ENCODE assay signal across 10 mouse cellular contexts in the genomic region with DNA sequence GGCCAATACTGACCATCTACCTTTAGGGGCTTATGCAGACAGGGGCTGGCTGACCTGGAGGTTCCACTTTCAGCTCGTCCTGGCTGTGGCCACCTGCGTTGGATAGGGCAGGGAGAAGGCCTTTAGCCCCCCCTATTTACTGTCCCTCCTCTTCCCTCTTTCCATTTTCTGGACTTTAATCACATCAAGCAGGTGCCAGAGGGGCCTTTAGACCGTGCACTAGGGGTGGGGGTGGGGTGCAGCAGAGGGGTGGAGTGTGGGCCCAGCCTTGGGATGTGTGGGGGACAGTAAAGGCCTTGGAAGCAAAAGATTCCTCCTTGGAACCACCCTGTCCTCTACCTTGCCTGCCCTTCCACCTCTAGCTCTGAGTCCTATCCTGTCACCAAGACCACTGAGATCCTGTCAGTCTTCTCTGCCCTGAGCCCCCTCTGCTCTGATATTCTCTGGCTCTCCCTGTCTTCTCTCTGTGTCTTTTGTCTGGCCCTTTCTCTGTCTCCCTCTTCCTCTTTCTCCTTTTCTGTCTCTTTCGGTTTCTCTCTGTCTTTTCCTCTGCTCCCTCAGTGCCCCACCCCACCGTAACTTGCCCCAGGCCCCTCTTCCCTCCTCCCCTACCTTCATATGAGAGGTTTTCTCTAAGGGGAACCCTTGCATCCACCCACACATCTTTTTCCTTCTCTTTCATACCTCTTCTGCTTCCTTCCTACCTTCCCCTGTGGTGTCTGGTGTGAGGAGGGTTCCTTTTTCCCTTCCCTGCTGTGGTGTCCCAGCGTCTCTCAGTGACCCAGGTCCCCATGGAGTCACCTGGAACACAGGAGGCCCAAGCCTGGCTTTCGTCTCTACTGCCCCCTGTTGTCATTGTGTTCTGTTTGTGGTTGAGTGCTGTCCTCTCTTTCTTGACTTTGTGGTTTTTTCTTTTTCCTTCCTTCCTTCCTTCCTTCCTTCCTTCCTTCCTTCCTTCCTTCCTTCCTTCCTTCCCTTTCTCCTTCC. TPM values are rescaled to one million over a fixed set of nuclear protein-coding genes. Genes with fewer than 3 reads are reported as not detected.
DNase-seq lines count a peak whose midpoint lies in the region; ATAC-seq lines count a peak whose summit lies in the region.
"Had no signal": no experiment of that assay in that cellular context is flagged by ENCODE, and none has a peak within 500 bp of the region (broad histone marks: within the 10 kb centered on the region; RNA-seq: fewer than 3 reads in every experiment).

No protein-coding gene starts in this region.

- WGBS in embryonic facial prominence, embryonic 13.5 days: 66% methylated on average over 7 of the region's 7 CpGs
- 69% methylated on average over 7 of the region's 7 CpGs for WGBS in embryonic facial prominence, embryonic 10.5 days
- WGBS in liver, embryonic 15.5 days (ENCODE audit: insufficient replicate concordance): 42% methylated on average over 7 of the region's 7 CpGs

- no peaks in the 10 kb centered on the region for H3K36me3 ChIP-seq in embryonic facial prominence, embryonic 13.5 days
- H3K36me3 ChIP-seq in embryonic facial prominence, embryonic 10.5 days (replicated peaks): no peaks in the 10 kb centered on the region
- H3K36me3 ChIP-seq in liver, embryonic 15.5 days (replicated peaks): no peaks in the 10 kb centered on the region
- H3K36me3 ChIP-seq: midbrain, embryonic 10.5 days had no signal

- H3K9ac ChIP-seq in embryonic facial prominence, embryonic 13.5 days: no peak overlapping the region
- H3K9ac ChIP-seq in liver, embryonic 15.5 days: no peak overlapping the region

- no peak overlapping the region for H3K27ac ChIP-seq in embryonic facial prominence, embryonic 13.5 days
- H3K27ac ChIP-seq in embryonic facial prominence, embryonic 10.5 days (replicated peaks): no peak overlapping the region
- no peak overlapping the region for H3K27ac ChIP-seq in liver, embryonic 15.5 days (replicated peaks)
- H3K27ac ChIP-seq: midbrain, embryonic 10.5 days had no signal

- H3K27me3 ChIP-seq in embryonic facial prominence, embryonic 13.5 days: peaks cover 55% of the 10 kb centered on the region
- H3K27me3 ChIP-seq in embryonic facial prominence, embryonic 10.5 days (replicated peaks; ENCODE audit: low read depth, poor library complexity, severe bottlenecking): peaks cover 91% of the 10 kb centered on the region
- peaks cover 6% of the 10 kb centered on the region; the same call in 1 of the 2 replicates for H3K27me3 ChIP-seq in liver, embryonic 15.5 days

- no peak for DNase-seq in embryonic facial prominence, embryonic 10.5 days (ENCODE audit: low spot score)
- DNase-seq in kidney, adult 18-20 months: peak; percentile 19
- DNase-seq in kidney, postnatal 10 days: no peak
- peak; percentile 9 for DNase-seq in A20 (ENCODE audit: low read depth, low spot score)
- DNase-seq in right cerebral cortex, postnatal 14 days: no peak
- no peak for DNase-seq in layer of hippocampus, postnatal 10 days (ENCODE audit: low spot score in 2 of 2)
- DNase-seq: adrenal gland, adult 2 months had no signal

- ATAC-seq in embryonic facial prominence, embryonic 13.5 days (ENCODE audit: insufficient number of reproducible peaks, insufficient read depth, low FRiP score, low TSS enrichment, low read depth): no peak
- ATAC-seq in liver, embryonic 15.5 days (ENCODE audit: insufficient read depth): no peak; the same call in 1 of the 2 replicates

- H3K4me2 ChIP-seq in embryonic facial prominence, embryonic 13.5 days: peak overlapping the region; percentile 50; the same call in 1 of the 2 replicates
- H3K4me2 ChIP-seq in liver, embryonic 15.5 days: peak overlapping the region; percentile 38

- H3K4me1 ChIP-seq in embryonic facial prominence, embryonic 13.5 days: 0 out of 2 replicates have a peak, but pooled peaks cover 5% of the 10 kb centered on the region
- H3K4me1 ChIP-seq in embryonic facial prominence, embryonic 10.5 days: 0 out of 2 replicates have a peak, but pooled peaks cover 8% of the 10 kb centered on the region
- no peaks in the 10 kb centered on the region for H3K4me1 ChIP-seq in liver, embryonic 15.5 days (replicated peaks)

- no peaks in the 10 kb centered on the region for H3K9me3 ChIP-seq in embryonic facial prominence, embryonic 13.5 days
- H3K9me3 ChIP-seq in embryonic facial prominence, embryonic 10.5 days: no peaks in the 10 kb centered on the region
- no peaks in the 10 kb centered on the region for H3K9me3 ChIP-seq in liver, embryonic 15.5 days (replicated peaks)
- H3K9me3 ChIP-seq: midbrain, embryonic 10.5 days had no signal

- no peak overlapping the region for H3K4me3 ChIP-seq in embryonic facial prominence, embryonic 13.5 days
- H3K4me3 ChIP-seq in embryonic facial prominence, embryonic 10.5 days: no peak overlapping the region
- 0 out of 2 replicates have a peak overlapping the region, but pooled peaks have one; percentile 32 for H3K4me3 ChIP-seq in liver, embryonic 15.5 days (replicated peaks)
- H3K4me3 ChIP-seq: midbrain, embryonic 10.5 days had no signal

RNA-seq across cellular contexts. Expression of a gene that starts 35.9 kb away (rescaled TPM):
- polyA plus RNA-seq in embryonic facial prominence, embryonic 13.5 days (2015; fragmentation: Nextera tagmentation; extraction: Ambion mirVana): 3.7 TPM in 2 replicates
- polyA plus RNA-seq in embryonic facial prominence, embryonic 10.5 days (2016; fragmentation: Nextera tagmentation; extraction: Ambion mirVana): 0.71 and 0.96 TPM in 2 replicates
- 1.2 and 1.3 TPM in 2 replicates for polyA plus RNA-seq in liver, embryonic 15.5 days (2015; fragmentation: Nextera tagmentation; extraction: Ambion mirVana)
- 100 to 1,000 TPM; 107 TPM for total RNA-seq in layer of hippocampus, postnatal 10 days (2021)

RNA-seq across cellular contexts. Expression of a gene that starts 52.9 kb away (rescaled TPM):
- 44.0 and 44.2 TPM in 2 replicates for polyA plus RNA-seq in embryonic facial prominence, embryonic 13.5 days (2015; fragmentation: Nextera tagmentation; extraction: Ambion mirVana)
- polyA plus RNA-seq in embryonic facial prominence, embryonic 10.5 days (2016; fragmentation: Nextera tagmentation; extraction: Ambion mirVana): 71.4 and 75.2 TPM in 2 replicates
- polyA plus RNA-seq in liver, embryonic 15.5 days (2015; fragmentation: Nextera tagmentation; extraction: Ambion mirVana): 19.6 and 24.4 TPM in 2 replicates
- total RNA-seq in layer of hippocampus, postnatal 10 days (2021): 10 to 100 TPM; 55.2 to 73.3 TPM

Comparison
In these comparisons a context has a peak if more than half of its experiments do, and no peak if none do; other contexts are left out.
1. DNase-seq: peak in kidney, adult 18-20 months (single experiment) and A20 (single experiment); none in embryonic facial prominence, embryonic 10.5 days (single experiment), kidney, postnatal 10 days (single experiment), right cerebral cortex, postnatal 14 days (single experiment) and layer of hippocampus, postnatal 10 days (0 of 2).